Mouse (Mus musculus) myocyte (in vitro differentiated cells): ENCODE measurements around the gene Trim16. TPM values are rescaled to one million over a fixed set of nuclear protein-coding genes. Genes with fewer than 3 reads are reported as not detected.

ENCODE experiments used
- H3K27me3 ChIP-seq: one replicate; pipeline ENCODE4 v1.6.1; 2011; ENCODE audit not compliant: control insufficient read depth, insufficient read depth, insufficient read length
- H3K36me3 ChIP-seq: one replicate; pipeline ENCODE4 v1.6.1; 2011; ENCODE audit not compliant: control insufficient read depth, insufficient read depth
- H3K4me2 ChIP-seq: one replicate; pipeline ENCODE4 v1.6.1; 2011; ENCODE audit warnings: low read depth, control low read depth
- H3K4me3 ChIP-seq: one replicate; pipeline ENCODE4 v1.5.1; 2011; ENCODE audit warnings: mild to moderate bottlenecking, control low read depth, moderate library complexity
- H3K79me2 ChIP-seq: one replicate; pipeline ENCODE4 v1.6.1; 2011; ENCODE audit not compliant: control insufficient read depth, insufficient read depth
- H3ac ChIP-seq: one replicate; pipeline ENCODE4 v1.6.1; 2011; ENCODE audit not compliant: control insufficient read depth, insufficient read length
- CEBPB ChIP-seq: IDR thresholded peaks from 2 replicates; pipeline ENCODE4 v1.6.1; 2011; ENCODE audit warnings: mild to moderate bottlenecking, moderate library complexity; ENCODE audit not compliant: poor library complexity, insufficient read depth, severe bottlenecking
- E2F4 ChIP-seq: IDR thresholded peaks from one replicate; pipeline ENCODE4 v1.6.1; 2011; ENCODE audit warnings: mild to moderate bottlenecking, control low read depth, moderate library complexity; ENCODE audit not compliant: insufficient read depth
- MAX ChIP-seq: IDR thresholded peaks from one replicate; pipeline ENCODE4 v1.6.1; 2011; ENCODE audit warnings: low read depth, mild to moderate bottlenecking, control low read depth
- MYOD1 ChIP-seq, 3 experiments: IDR thresholded peaks; one replicate each; pipeline ENCODE4 v1.6.1; 2011; ENCODE audit warnings: control low read depth in 2 of 3, low read depth in 2 of 3, mild to moderate bottlenecking in 2 of 3, moderate library complexity in 1 of 3; ENCODE audit not compliant: insufficient read length in 2 of 3, control insufficient read depth in 1 of 3
- MYOG ChIP-seq, 3 experiments: IDR thresholded peaks; one replicate each; pipeline ENCODE4 v1.6.1; 2011; ENCODE audit warnings: control low read depth in 2 of 3, low read depth in 2 of 3, mild to moderate bottlenecking in 2 of 3; ENCODE audit not compliant: insufficient read length in 2 of 3, control insufficient read depth in 1 of 3, insufficient read depth in 1 of 3
- POLR2A ChIP-seq: IDR thresholded peaks from one replicate; pipeline ENCODE4 v1.6.1; 2011; ENCODE audit warnings: low read depth, mild to moderate bottlenecking, control low read depth, moderate library complexity; ENCODE audit not compliant: insufficient read length
- POLR2AphosphoS2 ChIP-seq: IDR thresholded peaks from one replicate; pipeline ENCODE4 v1.6.1; 2011; ENCODE audit warnings: low read depth, control low read depth; ENCODE audit not compliant: insufficient read length
- REST ChIP-seq: IDR thresholded peaks from one replicate; pipeline ENCODE4 v1.6.1; 2011; ENCODE audit warnings: mild to moderate bottlenecking, control low read depth, moderate library complexity; ENCODE audit not compliant: insufficient read depth, insufficient read length
- SRF ChIP-seq: IDR thresholded peaks from one replicate; pipeline ENCODE4 v1.6.1; 2011; ENCODE audit warnings: low read depth; ENCODE audit not compliant: control insufficient read depth, insufficient read length
- TCF12 ChIP-seq: IDR thresholded peaks from one replicate; pipeline ENCODE4 v1.6.1; 2011; ENCODE audit warnings: mild to moderate bottlenecking, control low read depth; ENCODE audit not compliant: poor library complexity, insufficient read depth, severe bottlenecking
- TCF3 ChIP-seq: IDR thresholded peaks from one replicate; pipeline ENCODE4 v1.6.1; 2011; ENCODE audit warnings: low read depth, control low read depth; ENCODE audit not compliant: insufficient read length
- USF1 ChIP-seq: IDR thresholded peaks from one replicate; pipeline ENCODE4 v1.6.1; 2011; ENCODE audit warnings: low read depth, mild to moderate bottlenecking, control low read depth, moderate library complexity
- polyA plus RNA-seq: library from polyadenylated mRNA; unstranded; fragments of >200 nt; fragmentation: generic; extraction: Trizol; gene quantifications from one replicate; pipeline ENCODE4 v1.2.1, GENCODE M21; 2012; ENCODE audit warnings: missing spikeins

The Trim16 gene
- 16.9 TPM for polyA plus RNA-seq

DNA sequence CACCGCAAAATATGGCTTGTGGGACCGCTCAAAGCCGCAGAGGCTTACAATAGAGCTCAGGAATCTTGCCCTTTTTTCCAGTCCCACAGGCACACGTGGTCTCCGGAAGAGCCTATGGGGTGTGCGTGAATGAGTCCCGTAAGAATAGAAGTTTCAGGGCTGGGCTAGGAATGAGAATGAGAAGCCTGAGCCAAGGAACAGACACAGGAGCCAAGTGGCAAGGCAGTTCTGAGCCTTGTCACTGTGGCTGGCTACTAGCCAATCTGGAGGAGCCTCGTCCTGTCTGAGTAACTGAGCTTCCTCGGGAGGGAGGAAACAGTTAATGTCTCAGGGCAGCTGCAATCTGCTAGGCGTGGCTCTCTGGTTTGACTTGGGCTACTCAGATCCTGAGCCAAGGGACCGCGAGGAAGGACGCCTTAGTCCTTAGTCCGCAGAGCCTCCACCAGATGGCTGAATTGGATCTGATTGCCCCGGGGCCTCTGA lies at the start of gene Trim16:
Trim16 (plus strand) TSS at position 173 of the 483 bp plus-strand sequence.
- Histone ChIP-seq H3K36me3 (peaks cover 10% of the 10 kb centered on the region), H3K27me3 (no peaks in the 10 kb centered on the region), H3K79me2 (peaks cover 47% of the 10 kb centered on the region), H3ac (peak within 1 kb of the TSS; percentile 16), H3K4me3 (peak within 1 kb of the TSS; percentile 98), H3K4me2 (peak within 1 kb of the TSS; percentile 91)
- peak; percentile 40 for TF ChIP-seq TCF12
- TF ChIP-seq MYOG (IDR thresholded peaks at IDR 0.05; ENCODE audit: control insufficient read depth in 1 of 3, insufficient read depth in 1 of 3, insufficient read length in 2 of 3, low read depth in 2 of 3) = peak in 2 of 3 experiments; percentile 62 to 84
- TF ChIP-seq SRF = no peak
- peak; percentile 85 for TF ChIP-seq POLR2A
- TF ChIP-seq MAX = peak; percentile 27
- no peak for TF ChIP-seq E2F4
- peak; percentile 73 to 95 (median 94) for TF ChIP-seq MYOD1 (IDR thresholded peaks at IDR 0.05; ENCODE audit: control insufficient read depth in 1 of 3, insufficient read length in 2 of 3, low read depth in 2 of 3)
- TF ChIP-seq CEBPB = peak; percentile 42; the same call in 1 of the 2 replicates
- TF ChIP-seq USF1 = peak; percentile 85
- TF ChIP-seq POLR2AphosphoS2 = peak; percentile 84
- TF ChIP-seq REST = no peak
- TF ChIP-seq TCF3 = peak; percentile 51

DNA sequence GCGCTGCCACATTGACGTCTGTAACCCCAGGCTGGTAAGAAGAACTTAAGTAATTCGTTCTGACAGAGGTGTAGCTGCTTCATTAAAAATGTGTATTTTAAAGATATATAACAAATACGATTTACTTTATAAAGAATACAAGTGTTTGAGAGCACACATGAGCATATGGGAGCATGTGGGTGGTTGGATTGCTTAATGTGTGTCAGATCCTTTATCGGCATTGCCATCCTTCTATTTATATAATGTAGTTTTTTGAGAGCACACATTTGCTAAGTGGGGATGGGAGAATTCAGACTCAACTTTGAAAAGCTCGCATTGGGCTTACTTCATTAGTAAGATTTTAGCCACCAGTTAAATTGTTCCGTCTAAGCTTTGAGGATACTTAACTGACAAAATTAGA lies 43.5 kb upstream of the Trim16 start:
- no peaks in the 10 kb centered on the region for H3K79me2 ChIP-seq
- H3K36me3 ChIP-seq = no peaks in the 10 kb centered on the region
- H3K27me3 ChIP-seq = no peaks in the 10 kb centered on the region
- no peak overlapping the region for H3K4me2 ChIP-seq
- H3K4me3 ChIP-seq = no peak overlapping the region
- H3ac ChIP-seq = no peak overlapping the region
- TF ChIP-seq SRF (no peak), MYOD1 (IDR thresholded peaks at IDR 0.05; ENCODE audit: control insufficient read depth in 1 of 3, insufficient read length in 2 of 3, low read depth in 2 of 3) (no peak), CEBPB (no peak), REST (no peak), TCF3 (no peak), TCF12 (no peak), POLR2A (no peak), POLR2AphosphoS2 (no peak), E2F4 (no peak), MYOG (IDR thresholded peaks at IDR 0.05; ENCODE audit: control insufficient read depth in 1 of 3, insufficient read depth in 1 of 3, insufficient read length in 2 of 3, low read depth in 2 of 3) (no peak), MAX (no peak), USF1 (no peak)

DNA sequence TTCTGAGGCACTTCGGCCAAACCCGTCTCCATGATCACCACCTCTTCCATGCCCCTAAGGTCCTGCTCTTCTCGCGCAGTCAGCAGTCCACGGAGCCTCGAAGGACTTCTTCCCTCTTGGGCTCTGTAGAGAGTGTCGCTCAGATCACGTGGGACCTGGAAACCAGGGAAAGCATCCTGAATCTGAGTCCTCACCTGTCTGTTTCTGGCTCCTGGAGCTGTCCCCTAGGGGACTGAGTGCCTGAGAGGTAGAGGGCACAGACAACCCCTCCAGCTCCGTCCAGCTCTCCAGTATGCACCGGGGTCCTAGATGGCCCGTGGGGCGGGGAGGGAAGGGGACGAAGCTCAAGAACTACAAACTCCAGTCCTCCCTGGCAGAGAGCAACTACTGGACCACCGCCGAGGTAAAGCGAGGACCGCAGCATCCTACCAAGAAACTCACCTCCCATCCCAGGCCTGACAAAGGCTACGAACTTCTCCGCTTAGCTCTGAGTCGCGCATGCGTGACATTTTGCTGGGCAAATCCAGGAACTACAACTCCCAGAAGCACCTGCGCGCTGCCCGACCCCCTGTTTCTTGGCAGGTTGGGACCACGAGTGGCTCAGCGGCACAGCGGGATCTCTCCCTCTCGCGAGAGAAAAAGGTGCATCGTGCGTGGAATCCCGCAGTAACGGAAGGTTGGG lies 31.0 kb upstream of the Trim16 start, which contains the start of gene Zfp286:
Zfp286 (minus strand) TSS at position 528 of the 682 bp plus-strand sequence.
- H3K4me2 ChIP-seq = no peak within 1 kb of the TSS

DNA sequence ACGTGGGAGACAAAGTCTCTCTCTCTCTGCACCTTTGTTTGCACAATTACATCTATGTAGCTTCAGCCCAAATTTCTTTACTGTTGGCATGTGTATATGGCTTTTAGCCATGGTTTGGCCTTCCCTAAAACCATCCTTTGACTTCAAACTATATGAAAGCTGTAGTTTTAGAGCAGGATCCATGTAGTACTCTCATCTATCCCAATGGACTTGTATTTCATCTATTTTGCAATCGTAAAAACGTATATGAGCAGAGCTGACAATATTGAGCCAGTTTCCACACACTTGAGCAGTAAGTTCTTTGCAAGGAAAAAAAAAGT lies 30.5 kb upstream of the Trim16 start:
- Histone ChIP-seq H3K4me3 (no peak overlapping the region), H3ac (no peak overlapping the region), H3K4me2 (no peak overlapping the region), H3K79me2 (no peaks in the 10 kb centered on the region), H3K27me3 (peaks cover 10% of the 10 kb centered on the region), H3K36me3 (no peaks in the 10 kb centered on the region)
- TF ChIP-seq SRF (no peak), USF1 (no peak), TCF12 (no peak), REST (no peak), POLR2A (no peak), CEBPB (no peak), MYOG (IDR thresholded peaks at IDR 0.05; ENCODE audit: control insufficient read depth in 1 of 3, insufficient read depth in 1 of 3, insufficient read length in 2 of 3, low read depth in 2 of 3) (no peak), E2F4 (no peak), MAX (no peak), MYOD1 (IDR thresholded peaks at IDR 0.05; ENCODE audit: control insufficient read depth in 1 of 3, insufficient read length in 2 of 3, low read depth in 2 of 3) (no peak), POLR2AphosphoS2 (no peak)

More for the DNA sequence above, 31.0 kb upstream of the Trim16 start, which contains the start of gene Zfp286:
- Histone ChIP-seq H3K4me3 (no peak within 1 kb of the TSS), H3K79me2 (no peaks in the 10 kb centered on the region), H3ac (no peak within 1 kb of the TSS), H3K27me3 (peaks cover 10% of the 10 kb centered on the region), H3K36me3 (no peaks in the 10 kb centered on the region)
- TF ChIP-seq USF1 (no peak), SRF (no peak), TCF3 (no peak), POLR2A (no peak), MYOD1 (IDR thresholded peaks at IDR 0.05; ENCODE audit: control insufficient read depth in 1 of 3, insufficient read length in 2 of 3, low read depth in 2 of 3) (no peak), E2F4 (no peak)

DNA sequence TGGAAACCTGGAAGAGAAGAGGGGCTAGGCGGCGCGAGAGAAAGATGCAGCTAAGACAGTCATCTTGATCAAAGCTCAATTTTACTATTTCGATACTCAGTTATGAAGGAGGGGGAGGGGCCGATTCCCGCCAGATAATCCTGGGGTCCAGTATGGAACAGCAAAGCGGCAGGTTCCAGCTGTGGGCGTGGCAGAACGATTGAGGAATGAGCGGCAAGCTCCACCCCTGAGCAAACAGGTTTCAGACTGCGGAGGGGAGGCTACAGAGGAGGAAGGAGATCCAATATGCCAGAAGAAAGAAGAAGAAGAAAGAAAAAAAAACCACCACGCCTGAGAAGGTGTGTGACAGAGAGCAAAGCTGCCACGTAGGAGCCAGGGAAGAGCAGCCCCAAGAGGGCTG lies 15.9 kb upstream of the Trim16 start:
- Histone ChIP-seq H3K4me3 (no peak overlapping the region), H3K79me2 (no peaks in the 10 kb centered on the region), H3K36me3 (no peaks in the 10 kb centered on the region), H3ac (no peak overlapping the region), H3K4me2 (no peak overlapping the region), H3K27me3 (no peaks in the 10 kb centered on the region)
- TF ChIP-seq TCF3 = no peak
- TF ChIP-seq USF1 = no peak
- no peak for TF ChIP-seq SRF
- no peak for TF ChIP-seq CEBPB
- no peak for TF ChIP-seq POLR2A
- no peak for TF ChIP-seq MAX
- TF ChIP-seq POLR2AphosphoS2 = no peak
- TF ChIP-seq E2F4 = no peak
